Mouse (Mus musculus): Measurements from ENCODE around the gene Rex1bd. TPM values are rescaled to one million over a fixed set of nuclear protein-coding genes. Genes with fewer than 3 reads are reported as not detected.

Gene Rex1bd
- polyA plus RNA-seq, 2 experiments from 2014 or later: 89.0 to 95.4 TPM

Other genes with a start within 250 kb of the Rex1bd start
- gene Homer3, start 223.9 kb downstream of the Rex1bd start, polyA plus RNA-seq (2017; shearing (Covaris generic)): under 1 TPM in 1 of 2 experiments, not detected in 1; 0.66 TPM
- 10 to 100 TPM; 44.3 to 46.8 TPM for gene Ddx49, start 204.3 kb downstream of the Rex1bd start, polyA plus RNA-seq (2017; shearing (Covaris generic))
- gene Cope, start 204.2 kb downstream of the Rex1bd start, polyA plus RNA-seq (2017; shearing (Covaris generic)): 100 to 1,000 TPM; 312 to 332 TPM
- gene Cers1, start 191.0 kb downstream of the Rex1bd start, polyA plus RNA-seq (2017; shearing (Covaris generic)): not detected
- under 1 TPM in 1 of 2 experiments, not detected in 1; 0.79 TPM for gene Gdf1, start 176.9 kb downstream of the Rex1bd start, polyA plus RNA-seq (2017; shearing (Covaris generic))
- gene Upf1, start 153.5 kb downstream of the Rex1bd start, polyA plus RNA-seq (2017; shearing (Covaris generic)): 10 to 100 TPM; 12.1 to 15.3 TPM
- gene Comp, start 133.2 kb downstream of the Rex1bd start, polyA plus RNA-seq (2017; shearing (Covaris generic)): under 1 TPM in 1 of 2 experiments, not detected in 1; 0.95 TPM
- 1 to 10 TPM; 7.1 to 8.4 TPM for gene Crtc1, start 67.2 kb downstream of the Rex1bd start, polyA plus RNA-seq (2017; shearing (Covaris generic))
- 1 to 10 TPM; 7.2 to 9.5 TPM for gene Klhl26, start 29.8 kb downstream of the Rex1bd start, polyA plus RNA-seq (2017; shearing (Covaris generic))
- gene Tmem59l, start 19.4 kb downstream of the Rex1bd start, polyA plus RNA-seq (2017; shearing (Covaris generic)): under 1 TPM in 1 of 2 experiments, not detected in 1; 0.22 TPM
- not detected for gene Crlf1, start 13.6 kb downstream of the Rex1bd start, polyA plus RNA-seq (2017; shearing (Covaris generic))
- gene Uba52, start 4.0 kb upstream of the Rex1bd start, polyA plus RNA-seq (2017; shearing (Covaris generic)): 1,000 to 10,000 TPM; 3,631 to 4,013 TPM
- 100 to 1,000 TPM; 131 to 163 TPM for gene Fkbp8, start 21.0 kb upstream of the Rex1bd start, polyA plus RNA-seq (2017; shearing (Covaris generic))
- 100 to 1,000 TPM; 176 to 180 TPM for gene Kxd1, start 21.2 kb upstream of the Rex1bd start, polyA plus RNA-seq (2017; shearing (Covaris generic))
- gene Ell, start 32.7 kb upstream of the Rex1bd start, polyA plus RNA-seq (2017; shearing (Covaris generic)): 10 to 100 TPM; 27.8 to 35.2 TPM
- gene Isyna1, start 87.6 kb upstream of the Rex1bd start, polyA plus RNA-seq (2017; shearing (Covaris generic)): 10 to 100 TPM; 19.3 to 44.6 TPM
- gene Ssbp4, start 102.1 kb upstream of the Rex1bd start, polyA plus RNA-seq (2017; shearing (Covaris generic)): 10 to 100 TPM; 15.8 to 17.7 TPM
- 1 to 10 TPM in 1 of 2 experiments, under 1 TPM in 1; 0.54 to 1.0 TPM for gene Lrrc25, start 109.4 kb upstream of the Rex1bd start, polyA plus RNA-seq (2017; shearing (Covaris generic))
- not detected for gene Gdf15, start 125.7 kb upstream of the Rex1bd start, polyA plus RNA-seq (2017; shearing (Covaris generic))
- gene Pgpep1, start 153.6 kb upstream of the Rex1bd start, polyA plus RNA-seq (2017; shearing (Covaris generic)): 1 to 10 TPM; 7.1 to 7.4 TPM
- 100 to 1,000 TPM; 115 to 120 TPM for gene Lsm4, start 166.5 kb upstream of the Rex1bd start, polyA plus RNA-seq (2017; shearing (Covaris generic))
- gene Jund, start 192.2 kb upstream of the Rex1bd start, polyA plus RNA-seq (2017; shearing (Covaris generic)): 10 to 100 TPM; 12.5 to 20.0 TPM
- not detected for gene Iqcn, start 196.7 kb upstream of the Rex1bd start, polyA plus RNA-seq (2017; shearing (Covaris generic))
- gene Gm3336, start 211.8 kb upstream of the Rex1bd start, polyA plus RNA-seq (2017; shearing (Covaris generic)): not detected
- under 1 TPM; 0.47 to 0.95 TPM for gene Pde4c, start 217.0 kb upstream of the Rex1bd start, polyA plus RNA-seq (2017; shearing (Covaris generic))
- 1 to 10 TPM; 3.8 to 5.4 TPM for gene Rab3a, start 247.9 kb upstream of the Rex1bd start, polyA plus RNA-seq (2017; shearing (Covaris generic))